Mouse (Mus musculus): Measurements from ENCODE around the gene Mars2. TPM values are rescaled to one million over a fixed set of nuclear protein-coding genes. Genes with fewer than 3 reads are reported as not detected.

Gene Mars2
- polyA plus RNA-seq, 1 experiment from 2014 or later = 2.9 TPM

DNA sequence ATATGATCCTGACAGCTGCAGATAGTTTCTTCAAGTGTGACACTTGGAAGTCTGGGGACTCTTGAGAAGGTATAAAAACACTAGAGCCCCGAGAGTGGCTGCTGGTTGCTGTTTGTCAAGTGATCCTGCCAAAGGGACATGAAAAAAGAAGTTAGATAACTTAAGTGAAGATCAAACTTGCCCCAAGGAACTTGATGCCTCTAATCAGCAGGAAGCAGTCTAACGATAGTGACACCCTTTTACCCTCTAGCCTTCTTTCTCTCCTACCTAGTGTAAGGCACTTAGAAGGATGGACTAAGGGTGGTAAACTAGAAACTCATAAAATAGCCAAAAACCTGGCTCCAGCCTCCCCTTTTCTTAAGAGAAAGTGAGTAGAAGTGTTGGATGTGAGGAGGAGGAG lies 27.4 kb downstream of the Mars2 start:
- no peaks in the 10 kb centered on the region for H3K36me3 ChIP-seq
- H3K27ac ChIP-seq (replicated peaks) = no peak overlapping the region
- no peaks in the 10 kb centered on the region for H3K9me3 ChIP-seq
- 11% methylated on average over 2 of the region's 2 CpGs for WGBS
- no peak overlapping the region for H3K9ac ChIP-seq
- no peak for ATAC-seq (ENCODE audit: extremely low read depth, insufficient number of reproducible peaks, low FRiP score, low TSS enrichment)
- no peak overlapping the region for H3K4me3 ChIP-seq
- H3K27me3 ChIP-seq (replicated peaks) = no peaks in the 10 kb centered on the region
- H3K4me1 ChIP-seq = no peaks in the 10 kb centered on the region
- H3K4me2 ChIP-seq = no peak overlapping the region

- Histone ChIP-seq H3K9me3 (no peaks in the 10 kb centered on the region), H3K36me3 (no peaks in the 10 kb centered on the region), H3K9ac (no peak overlapping the region), H3K27me3 (replicated peaks) (no peaks in the 10 kb centered on the region), H3K4me1 (no peaks in the 10 kb centered on the region), H3K27ac (replicated peaks) (no peak overlapping the region), H3K4me2 (no peak overlapping the region), H3K4me3 (no peak overlapping the region)
- ATAC-seq (ENCODE audit: extremely low read depth, insufficient number of reproducible peaks, low FRiP score, low TSS enrichment) = no peak
- 66% methylated on average over 2 of the region's 2 CpGs for WGBS
Observed at GRCm38 (mm10) chr1:55265447-55265846, 28.5 kb downstream of the Mars2 start.

DNA sequence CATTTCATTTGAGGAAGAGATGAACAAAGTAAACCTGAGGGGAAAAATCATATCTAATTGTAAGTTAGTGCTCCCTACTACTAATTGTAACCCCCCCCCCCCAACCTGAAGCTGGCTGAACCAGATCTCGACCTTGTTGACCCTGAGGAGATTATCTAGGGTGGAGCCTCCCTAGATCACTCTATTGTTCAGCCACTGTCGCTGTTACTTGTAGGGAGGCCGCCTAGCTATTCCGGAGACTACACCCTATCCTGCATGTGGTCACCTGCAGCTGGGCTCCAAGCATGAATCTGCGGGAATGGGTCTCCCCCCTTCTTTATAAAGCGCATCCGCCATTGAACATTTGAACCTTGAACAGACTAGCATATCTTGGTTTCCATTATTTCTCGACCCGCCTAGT lies 42.1 kb downstream of the Mars2 start:
- Histone ChIP-seq H3K4me3 (no peak overlapping the region), H3K4me2 (no peak overlapping the region), H3K4me1 (no peaks in the 10 kb centered on the region), H3K9ac (no peak overlapping the region), H3K9me3 (no peaks in the 10 kb centered on the region), H3K27me3 (replicated peaks) (no peaks in the 10 kb centered on the region), H3K27ac (replicated peaks) (no peak overlapping the region), H3K36me3 (no peaks in the 10 kb centered on the region)
- ATAC-seq (ENCODE audit: extremely low read depth, insufficient number of reproducible peaks, low FRiP score, low TSS enrichment) = no peak
- 69% methylated on average over 9 of the region's 9 CpGs for WGBS

Other genes with a start within 250 kb of the Mars2 start
- gene Sf3b1, start 209.7 kb upstream of the Mars2 start, polyA plus RNA-seq (2015; fragmentation: Nextera tagmentation; extraction: Ambion mirVana) = 172 and 198 TPM in 2 replicates
- 20.9 and 21.4 TPM in 2 replicates for gene Coq10b, start 184.4 kb upstream of the Mars2 start, polyA plus RNA-seq (2015; fragmentation: Nextera tagmentation; extraction: Ambion mirVana)
- gene Hspe1, start 149.0 kb upstream of the Mars2 start, polyA plus RNA-seq (2015; fragmentation: Nextera tagmentation; extraction: Ambion mirVana) = 306 and 363 TPM in 2 replicates
- gene Hspd1, start 148.9 kb upstream of the Mars2 start, polyA plus RNA-seq (2015; fragmentation: Nextera tagmentation; extraction: Ambion mirVana) = 432 and 493 TPM in 2 replicates
- 95.9 and 117 TPM in 2 replicates for gene Mob4, start 105.9 kb upstream of the Mars2 start, polyA plus RNA-seq (2015; fragmentation: Nextera tagmentation; extraction: Ambion mirVana)
- gene Rftn2, start 10.4 kb upstream of the Mars2 start, polyA plus RNA-seq (2015; fragmentation: Nextera tagmentation; extraction: Ambion mirVana) = 5.8 and 5.9 TPM in 2 replicates
- gene Boll, start 126.3 kb downstream of the Mars2 start, polyA plus RNA-seq (2015; fragmentation: Nextera tagmentation; extraction: Ambion mirVana) = 0.11 and 0.27 TPM in 2 replicates
- gene Plcl1, start 168.7 kb downstream of the Mars2 start, polyA plus RNA-seq (2015; fragmentation: Nextera tagmentation; extraction: Ambion mirVana) = 0.67 and 0.71 TPM in 2 replicates